Mouse (Mus musculus) limb, embryonic 12.5 days (tissue): ENCODE measurements at regions not wholly inside any gene's neighbourhood (a gene's known extent, or its start where the extent isn't known, plus 50 kb on each side); places are given as distances from the start of the nearest gene placed in this dataset.

Experiments used
- ATAC-seq: fragments of 200-750 bp; cut with Nextera tagmentation; 2 replicates; pipeline ENCODE4 v1.8.0; 2017; ENCODE audit warnings: low read depth, moderate TSS enrichment; ENCODE audit not compliant: insufficient number of reproducible peaks, insufficient read depth, low FRiP score, low TSS enrichment
- H3K27ac ChIP-seq: fragments of 300-500 bp; sonication (generic); 2 replicates; pipeline ENCODE4 v1.5.1; 2016; ENCODE audit warnings: mild to moderate bottlenecking, moderate library complexity
- H3K27me3 ChIP-seq: fragments of 300-500 bp; sonication (generic); 2 replicates; pipeline ENCODE4 v1.6.1; 2016; ENCODE audit warnings: mild to moderate bottlenecking, moderate library complexity
- H3K36me3 ChIP-seq: fragments of 300-500 bp; sonication (generic); 2 replicates; pipeline ENCODE4 v1.6.1; 2016; ENCODE audit warnings: mild to moderate bottlenecking, moderate library complexity
- H3K4me1 ChIP-seq: fragments of 300-500 bp; sonication (generic); replicated peaks from 2 replicates; pipeline ENCODE4 v1.6.1; 2016
- H3K4me2 ChIP-seq: fragments of 300-500 bp; sonication (generic); 2 replicates; pipeline ENCODE4 v1.6.1; 2016; ENCODE audit warnings: mild to moderate bottlenecking, moderate library complexity
- H3K4me3 ChIP-seq: fragments of 300-500 bp; sonication (generic); replicated peaks from 2 replicates; pipeline ENCODE4 v1.5.1; 2016; ENCODE audit warnings: mild to moderate bottlenecking
- H3K9ac ChIP-seq: fragments of 300-500 bp; sonication (generic); replicated peaks from 2 replicates; pipeline ENCODE4 v1.6.1; 2016; ENCODE audit warnings: mild to moderate bottlenecking, moderate library complexity
- H3K9me3 ChIP-seq: fragments of 300-500 bp; sonication (generic); 2 replicates; pipeline ENCODE4 v1.6.1; 2016; ENCODE audit warnings: mild to moderate bottlenecking, moderate library complexity
- WGBS: fragments of 180-500 bp; shearing (Covaris S2); methylation state at CpG from one replicate; pipeline ENCODE4 v1.1.7; 2016; 5-methylcytosine and 5-hydroxymethylcytosine counted together

- no peaks in the 10 kb centered on the region for H3K27me3 ChIP-seq
- H3K4me2 ChIP-seq = peak overlapping the region; percentile 11
- no peak overlapping the region for H3K9ac ChIP-seq
- H3K4me1 ChIP-seq = peaks cover 18% of the 10 kb centered on the region
- peak; percentile 59; the same call in 1 of the 2 replicates for ATAC-seq
- 10% methylated on average over 6 of the region's 6 CpGs for WGBS
- H3K27ac ChIP-seq = peak overlapping the region; percentile 73
- H3K9me3 ChIP-seq = no peaks in the 10 kb centered on the region
- H3K4me3 ChIP-seq = no peak overlapping the region
- H3K36me3 ChIP-seq = no peaks in the 10 kb centered on the region
These were observed 52.5 kb upstream of the Magi1 start for GRCm38 (mm10) chr6:94336168-94336567.
